Mouse (Mus musculus): Measurements from ENCODE around the gene Ptk6.

- TF ChIP-seq POLR2A (IDR thresholded peaks at IDR 0.05; ENCODE audit: low read depth, low read length) (no peak), CTCF (IDR thresholded peaks at IDR 0.05; ENCODE audit: extremely low read depth, insufficient read depth, insufficient read length, insufficient replicate concordance) (no peak)
Observed at GRCm38 (mm10) chr2:181147546-181148317, 54.9 kb downstream of the Ptk6 start.

Data from spleen, adult 2 months (tissue).